Mouse (Mus musculus) intestine, postnatal 0 days (tissue): ENCODE data around the gene Usp3. TPM values are rescaled to one million over a fixed set of nuclear protein-coding genes. Genes with fewer than 3 reads are reported as not detected.

ENCODE experiments used
- ATAC-seq: fragments of 200-750 bp; cut with Nextera tagmentation; 2 replicates; pipeline ENCODE4 v1.8.0; 2017; ENCODE audit warnings: mild to moderate bottlenecking, moderate TSS enrichment, moderate library complexity
- H3K27ac ChIP-seq: fragments of 300-500 bp; sonication (generic); 2 replicates; pipeline ENCODE4 v1.5.1; 2014; ENCODE audit warnings: mild to moderate bottlenecking, low read depth, low read length, moderate library complexity
- H3K27me3 ChIP-seq: fragments of 300-500 bp; sonication (generic); replicated peaks from 2 replicates; pipeline ENCODE4 v1.6.1; 2014; ENCODE audit warnings: low read length, mixed read lengths; ENCODE audit not compliant: control insufficient read depth, insufficient read depth
- H3K36me3 ChIP-seq: fragments of 300-500 bp; sonication (generic); 2 replicates; pipeline ENCODE4 v1.6.1; 2014; ENCODE audit warnings: mild to moderate bottlenecking, moderate library complexity; ENCODE audit not compliant: control insufficient read depth, insufficient read depth
- H3K4me1 ChIP-seq: fragments of 300-500 bp; sonication (generic); replicated peaks from 2 replicates; pipeline ENCODE4 v1.6.1; 2014; ENCODE audit warnings: antibody characterized with exemption, low read length, mixed read lengths; ENCODE audit not compliant: control insufficient read depth, insufficient read depth
- H3K4me2 ChIP-seq: fragments of 300-500 bp; sonication (generic); replicated peaks from 2 replicates; pipeline ENCODE4 v1.6.1; 2014; ENCODE audit warnings: low read depth, mild to moderate bottlenecking, moderate library complexity
- H3K4me3 ChIP-seq: fragments of 300-500 bp; sonication (generic); 2 replicates; pipeline ENCODE4 v1.5.1; 2014; ENCODE audit warnings: low read depth, low read length
- H3K9ac ChIP-seq: fragments of 300-500 bp; sonication (generic); 2 replicates; pipeline ENCODE4 v1.6.1; 2014; ENCODE audit warnings: mild to moderate bottlenecking, low read depth, low read length
- H3K9me3 ChIP-seq: fragments of 300-500 bp; sonication (generic); 2 replicates; pipeline ENCODE4 v1.6.1; 2016; ENCODE audit warnings: mixed run types; ENCODE audit not compliant: control insufficient read depth
- CTCF ChIP-seq: sonication (generic); IDR thresholded peaks from 2 replicates; pipeline ENCODE4 v1.5.1; 2016; ENCODE audit warnings: low read depth, mild to moderate bottlenecking, control low read depth, antibody characterized with exemption, moderate library complexity
- WGBS: fragments of 180-500 bp; shearing (Covaris S2); extraction: QIAGEN DNeasy Blood & Tissue Kit; methylation state at CpG from one replicate; pipeline ENCODE4 v1.1.7; 2014; 5-methylcytosine and 5-hydroxymethylcytosine counted together
- polyA plus RNA-seq: library from polyadenylated mRNA; unstranded; fragments of >200 nt; fragmentation: Nextera tagmentation; extraction: Ambion mirVana; gene quantifications from 2 replicates; pipeline ENCODE4 v1.2.1, GENCODE M21; 2015

Usp3 gene
- polyA plus RNA-seq, 1 experiment from 2014 or later, result 63.5 TPM

GRCm38 (mm10) chr9:66506424-66506823 is 86.5 kb downstream of the Usp3 start:
- TF ChIP-seq CTCF, result no peak
- Histone ChIP-seq H3K9me3 (no peaks in the 10 kb centered on the region), H3K27me3 (no peaks in the 10 kb centered on the region), H3K9ac (no peak overlapping the region), H3K4me1 (no peaks in the 10 kb centered on the region), H3K36me3 (peaks cover 56% of the 10 kb centered on the region), H3K27ac (no peak overlapping the region), H3K4me3 (no peak overlapping the region), H3K4me2 (no peak overlapping the region)
- ATAC-seq, result no peak

- Histone ChIP-seq H3K27ac (no peak overlapping the region), H3K4me2 (no peak overlapping the region), H3K9ac (no peak overlapping the region), H3K4me1 (no peaks in the 10 kb centered on the region), H3K4me3 (no peak overlapping the region), H3K36me3 (peaks cover 60% of the 10 kb centered on the region), H3K9me3 (no peaks in the 10 kb centered on the region), H3K27me3 (no peaks in the 10 kb centered on the region)
- 81% methylated on average over 4 of the region's 4 CpGs for WGBS
- no peak for ATAC-seq
- no peak for TF ChIP-seq CTCF
Observed at GRCm38 (mm10) chr9:66506011-66506410, 86.9 kb downstream of the Usp3 start.

GRCm38 (mm10) chr9:66505141-66505917 is 87.6 kb downstream of the Usp3 start:
- no peak for TF ChIP-seq CTCF
- Histone ChIP-seq H3K9ac (no peak overlapping the region), H3K27me3 (no peaks in the 10 kb centered on the region), H3K9me3 (no peaks in the 10 kb centered on the region), H3K4me2 (no peak overlapping the region), H3K27ac (no peak overlapping the region), H3K36me3 (peaks cover 66% of the 10 kb centered on the region), H3K4me3 (no peak overlapping the region), H3K4me1 (no peaks in the 10 kb centered on the region)
- peak; percentile 50; the same call in 1 of the 2 replicates for ATAC-seq
- WGBS, result 66% methylated on average over 9 of the region's 9 CpGs

GRCm38 (mm10) chr9:66504518-66504917 is 88.4 kb downstream of the Usp3 start:
- ATAC-seq, result no peak
- Histone ChIP-seq H3K4me3 (no peak overlapping the region), H3K4me1 (no peaks in the 10 kb centered on the region), H3K27ac (no peak overlapping the region), H3K9me3 (no peaks in the 10 kb centered on the region), H3K9ac (no peak overlapping the region), H3K4me2 (no peak overlapping the region), H3K27me3 (no peaks in the 10 kb centered on the region), H3K36me3 (peaks cover 67% of the 10 kb centered on the region)
- TF ChIP-seq CTCF, result no peak
- WGBS, result 88% methylated on average over 13 of the region's 13 CpGs

- no peak overlapping the region for H3K4me2 ChIP-seq
- H3K9ac ChIP-seq, result no peak overlapping the region
- peaks cover 66% of the 10 kb centered on the region for H3K36me3 ChIP-seq
- TF ChIP-seq CTCF, result peak; percentile 25
- no peaks in the 10 kb centered on the region for H3K9me3 ChIP-seq
- no peaks in the 10 kb centered on the region for H3K4me1 ChIP-seq
- no peak for ATAC-seq
- H3K27ac ChIP-seq, result no peak overlapping the region
- WGBS, result 74% methylated on average over 4 of the region's 4 CpGs
- H3K4me3 ChIP-seq, result no peak overlapping the region
- H3K27me3 ChIP-seq, result no peaks in the 10 kb centered on the region
Observed at GRCm38 (mm10) chr9:66503879-66504411, 89.0 kb downstream of the Usp3 start.

GRCm38 (mm10) chr9:66501248-66501647 is 91.7 kb downstream of the Usp3 start:
- WGBS, result 72% methylated on average over 2 of the region's 2 CpGs

More at GRCm38 (mm10) chr9:66501248-66501647, 91.7 kb downstream of the Usp3 start:
- TF ChIP-seq CTCF, result no peak
- H3K9me3 ChIP-seq, result no peaks in the 10 kb centered on the region
- ATAC-seq, result no peak
- no peak overlapping the region for H3K27ac ChIP-seq
- H3K4me1 ChIP-seq, result no peaks in the 10 kb centered on the region
- H3K9ac ChIP-seq, result no peak overlapping the region
- H3K4me3 ChIP-seq, result no peak overlapping the region
- H3K36me3 ChIP-seq, result peaks cover 70% of the 10 kb centered on the region
- H3K4me2 ChIP-seq, result no peak overlapping the region
- no peaks in the 10 kb centered on the region for H3K27me3 ChIP-seq
